Mouse (Mus musculus) megakaryocyte, embryonic 14.5 days (primary cell): ENCODE measurements at regions not wholly inside any gene's neighbourhood (a gene's known extent, or its start where the extent isn't known, plus 50 kb on each side); places are given as distances from the start of the nearest gene placed in this dataset.

Experiments
- FLI1 ChIP-seq: IDR thresholded peaks from 2 replicates; pipeline ENCODE4 v1.6.1; 2012; ENCODE audit warnings: low read length, inconsistent platforms, mixed read lengths
- GATA1 ChIP-seq: IDR thresholded peaks from 3 replicates; pipeline ENCODE4 v1.6.1; 2012; ENCODE audit warnings: mixed read lengths, low read length, inconsistent platforms, borderline replicate concordance

DNA sequence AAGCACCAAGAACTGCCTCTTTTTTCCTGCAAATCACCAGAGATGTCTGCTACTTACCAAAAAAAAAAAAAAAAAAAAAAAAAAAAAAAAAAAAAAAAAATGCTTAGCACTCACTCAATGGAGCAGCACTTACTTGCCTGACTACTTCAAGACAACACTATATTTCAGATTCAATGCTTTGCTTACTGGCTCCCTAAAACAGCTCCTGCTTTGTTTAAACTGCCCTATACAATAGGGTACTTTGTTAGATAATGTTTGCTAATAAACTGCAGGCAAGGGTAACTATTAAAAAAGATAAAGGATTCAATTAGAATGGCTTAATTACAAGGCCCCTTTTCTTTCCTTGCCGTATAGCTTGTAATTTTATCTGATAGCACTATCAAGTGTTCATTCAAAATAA is 217.5 kb downstream of the S1pr1 start:
- TF ChIP-seq GATA1 (no peak), FLI1 (no peak)
